Mouse (Mus musculus): ENCODE measurements around the gene Txn1.
A peak's percentile ranks its signal among the peaks of the same experiment; 100 is the strongest.

Gene Txn1

GRCm38 (mm10) chr4:57942892-57943291 lies 13.3 kb downstream of the Txn1 start:
- DNase-seq (ENCODE audit: inconsistent age in 2 of 2, low spot score in 1 of 2) = no peak

GRCm38 (mm10) chr4:57940631-57941030 lies 15.6 kb downstream of the Txn1 start:
- no peak for DNase-seq (ENCODE audit: inconsistent age in 2 of 2, low spot score in 1 of 2)

DNA sequence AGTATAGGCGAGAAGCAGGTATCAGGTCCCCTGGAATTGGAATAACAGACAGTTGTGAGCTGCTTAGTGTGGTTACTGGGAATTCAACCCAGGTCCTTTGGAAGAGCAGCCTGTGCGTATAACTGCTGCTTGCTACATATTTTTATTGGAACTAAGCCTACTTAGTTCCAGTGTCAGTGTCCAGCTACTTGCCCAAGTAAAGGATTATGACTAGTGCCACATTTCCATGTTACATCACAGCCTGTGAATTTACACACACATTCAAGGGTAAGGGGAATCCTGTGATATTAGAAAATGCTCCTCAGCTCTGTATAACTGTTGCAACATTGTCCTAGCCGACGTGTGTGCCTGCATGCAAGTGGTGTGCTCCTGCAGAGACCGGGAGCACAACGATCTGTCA lies 18.9 kb downstream of the Txn1 start:
- DNase-seq (ENCODE audit: inconsistent age in 2 of 2, low spot score in 1 of 2) = peak in 1 of 2 experiments; percentile 20

- DNase-seq (ENCODE audit: inconsistent age in 2 of 2, low spot score in 1 of 2) = no peak
Observed at GRCm38 (mm10) chr4:57934181-57934580, 22.0 kb downstream of the Txn1 start.

GRCm38 (mm10) chr4:57930559-57931170 lies 25.5 kb downstream of the Txn1 start:
- no peak for DNase-seq (ENCODE audit: inconsistent age in 2 of 2, low spot score in 1 of 2)

- peak in 1 of 2 experiments; percentile 71 for DNase-seq (ENCODE audit: inconsistent age in 2 of 2, low spot score in 1 of 2)
Observed at GRCm38 (mm10) chr4:57927464-57928205, 28.6 kb downstream of the Txn1 start.

- DNase-seq (ENCODE audit: inconsistent age in 2 of 2, low spot score in 1 of 2) = no peak
Observed at GRCm38 (mm10) chr4:57924556-57925071, 31.6 kb downstream of the Txn1 start.

- peak; percentile 56 to 71 for DNase-seq (ENCODE audit: inconsistent age in 2 of 2, low spot score in 1 of 2)
Observed at GRCm38 (mm10) chr4:57922171-57922570, 34.0 kb downstream of the Txn1 start.

DNA sequence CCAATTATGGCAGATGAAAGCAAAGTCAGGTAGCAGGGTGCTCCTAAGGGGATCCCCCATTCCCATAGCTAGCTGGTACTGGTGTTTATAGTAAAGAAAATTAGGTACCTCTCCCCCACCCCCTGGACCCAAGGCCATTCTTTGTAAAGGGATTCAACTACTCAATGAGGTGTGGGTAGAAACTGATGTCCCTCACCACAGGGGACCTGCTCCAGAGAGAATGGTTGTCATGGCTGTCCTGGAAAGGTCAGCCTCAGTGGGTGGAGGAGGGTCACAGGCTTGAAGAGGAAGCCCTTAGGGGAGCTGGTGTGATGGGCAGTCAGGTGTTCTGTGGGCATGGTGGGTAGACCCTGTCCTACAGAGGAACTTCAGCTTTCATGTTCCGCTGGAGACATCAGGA lies 35.7 kb downstream of the Txn1 start:
- no peak for DNase-seq (ENCODE audit: inconsistent age in 2 of 2, low spot score in 1 of 2)

DNA sequence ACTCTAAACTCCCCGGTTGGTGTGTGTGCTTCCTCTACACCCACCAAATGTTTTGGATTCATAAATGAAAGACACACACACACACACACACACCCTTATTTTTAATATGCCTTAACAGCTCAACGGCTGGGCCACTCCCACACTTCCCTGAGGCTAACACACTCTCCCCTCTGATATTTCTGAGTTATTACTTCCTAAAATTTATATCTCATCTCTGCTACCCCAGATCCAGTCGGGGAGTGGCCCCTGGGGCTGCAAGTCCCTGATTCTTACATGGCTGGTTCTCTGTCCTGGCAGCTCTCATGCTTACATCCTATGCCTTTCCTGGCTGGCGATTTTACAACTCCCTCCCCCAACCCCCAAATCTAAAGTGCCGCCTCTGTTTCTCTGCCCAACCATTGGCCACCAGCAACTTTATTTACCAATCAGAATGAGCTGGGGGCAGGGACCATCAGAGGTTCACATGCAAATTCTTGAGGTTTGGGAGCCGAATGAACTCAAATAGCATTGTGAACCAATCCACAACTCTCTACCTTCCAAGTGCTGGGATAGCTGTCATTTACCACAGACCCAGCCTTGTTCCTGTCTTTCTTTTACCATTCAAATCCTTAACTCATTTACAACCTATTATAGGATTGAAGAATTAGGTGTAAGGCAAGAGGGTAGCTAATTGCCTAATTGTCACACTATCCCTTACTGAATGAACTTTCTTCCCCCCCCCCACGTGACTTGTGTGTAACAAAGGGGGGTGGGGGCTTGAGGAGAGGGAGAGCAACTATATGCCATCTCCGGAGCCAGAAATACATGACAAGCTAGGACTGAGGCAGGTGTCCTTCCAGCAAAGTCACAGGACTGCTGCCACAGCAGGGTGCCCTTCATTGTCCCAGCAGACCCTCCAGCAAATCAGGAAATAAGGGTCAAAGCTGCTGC lies 36.5 kb downstream of the Txn1 start:
- DNase-seq (ENCODE audit: inconsistent age in 2 of 2, low spot score in 1 of 2) = no peak

- no peak for DNase-seq (ENCODE audit: inconsistent age in 2 of 2, low spot score in 1 of 2)
Observed at GRCm38 (mm10) chr4:57916711-57917110, 39.5 kb downstream of the Txn1 start.

DNA sequence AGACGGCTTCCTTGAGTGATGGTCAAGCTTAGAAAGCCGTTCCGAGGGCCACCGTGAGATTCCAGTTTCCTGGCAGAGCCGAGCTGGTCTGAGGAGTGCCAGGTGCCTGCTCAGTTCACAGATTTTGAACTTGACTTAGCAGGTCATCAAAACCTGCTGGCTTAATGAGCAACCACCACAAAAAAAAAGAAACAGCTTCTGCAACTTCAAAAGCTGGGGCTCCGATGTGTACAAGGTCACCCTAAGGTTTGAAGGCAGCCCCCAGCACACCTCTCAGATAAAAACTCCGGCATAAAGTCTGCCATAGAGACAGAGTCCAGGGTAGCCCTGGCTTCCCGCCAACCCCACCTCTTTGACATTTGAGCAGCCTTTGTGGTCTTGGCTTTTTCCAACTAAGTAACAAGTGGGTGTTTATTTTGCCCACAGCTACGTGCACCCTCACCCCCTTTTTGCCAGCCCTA lies 40.0 kb downstream of the Txn1 start, which contains the start of gene D630039A03Rik:
Gene D630039A03Rik (minus strand): TSS at position 97 of the 461 bp plus-strand sequence.
- DNase-seq (ENCODE audit: inconsistent age in 2 of 2, low spot score in 1 of 2) = peak; percentile 79 to 90

DNA sequence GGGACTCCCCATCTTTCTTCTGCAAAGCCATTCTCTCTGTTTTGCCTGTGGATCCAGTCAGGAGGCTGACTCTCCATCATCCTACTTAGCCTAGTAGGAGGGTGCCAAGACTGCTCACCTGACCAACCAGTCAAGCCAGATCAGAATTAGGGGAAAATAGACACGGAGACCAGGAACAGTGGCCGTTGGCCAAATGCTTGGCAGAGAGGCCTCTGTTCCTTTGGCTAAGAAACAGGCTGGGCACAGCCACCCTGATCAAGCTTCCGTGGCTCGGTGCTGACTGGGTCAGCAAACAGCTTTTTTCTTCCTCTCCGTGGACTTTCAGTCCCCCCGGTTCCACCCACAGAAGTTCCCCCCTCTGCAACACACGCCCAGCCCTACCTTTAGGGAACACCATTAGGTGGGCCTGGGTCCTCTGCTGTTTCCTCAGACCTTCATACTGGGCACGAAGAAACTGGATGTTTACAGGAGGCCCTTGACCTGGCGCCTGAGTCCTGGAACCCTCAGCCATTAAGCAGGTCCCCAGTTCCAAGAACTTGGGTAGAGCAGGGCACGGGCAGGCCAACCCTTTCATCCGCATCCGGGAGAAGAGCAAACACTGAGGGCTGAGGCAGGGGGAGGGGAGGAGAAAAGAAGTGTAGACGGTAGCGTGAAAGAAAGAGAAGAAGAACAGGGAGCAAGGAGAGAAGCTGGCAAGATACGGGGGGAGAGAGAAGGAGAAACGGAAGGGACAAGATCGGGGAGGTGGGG lies 40.8 kb downstream of the Txn1 start:
- peak; percentile 39 to 81 for DNase-seq (ENCODE audit: inconsistent age in 2 of 2, low spot score in 1 of 2)

DNA sequence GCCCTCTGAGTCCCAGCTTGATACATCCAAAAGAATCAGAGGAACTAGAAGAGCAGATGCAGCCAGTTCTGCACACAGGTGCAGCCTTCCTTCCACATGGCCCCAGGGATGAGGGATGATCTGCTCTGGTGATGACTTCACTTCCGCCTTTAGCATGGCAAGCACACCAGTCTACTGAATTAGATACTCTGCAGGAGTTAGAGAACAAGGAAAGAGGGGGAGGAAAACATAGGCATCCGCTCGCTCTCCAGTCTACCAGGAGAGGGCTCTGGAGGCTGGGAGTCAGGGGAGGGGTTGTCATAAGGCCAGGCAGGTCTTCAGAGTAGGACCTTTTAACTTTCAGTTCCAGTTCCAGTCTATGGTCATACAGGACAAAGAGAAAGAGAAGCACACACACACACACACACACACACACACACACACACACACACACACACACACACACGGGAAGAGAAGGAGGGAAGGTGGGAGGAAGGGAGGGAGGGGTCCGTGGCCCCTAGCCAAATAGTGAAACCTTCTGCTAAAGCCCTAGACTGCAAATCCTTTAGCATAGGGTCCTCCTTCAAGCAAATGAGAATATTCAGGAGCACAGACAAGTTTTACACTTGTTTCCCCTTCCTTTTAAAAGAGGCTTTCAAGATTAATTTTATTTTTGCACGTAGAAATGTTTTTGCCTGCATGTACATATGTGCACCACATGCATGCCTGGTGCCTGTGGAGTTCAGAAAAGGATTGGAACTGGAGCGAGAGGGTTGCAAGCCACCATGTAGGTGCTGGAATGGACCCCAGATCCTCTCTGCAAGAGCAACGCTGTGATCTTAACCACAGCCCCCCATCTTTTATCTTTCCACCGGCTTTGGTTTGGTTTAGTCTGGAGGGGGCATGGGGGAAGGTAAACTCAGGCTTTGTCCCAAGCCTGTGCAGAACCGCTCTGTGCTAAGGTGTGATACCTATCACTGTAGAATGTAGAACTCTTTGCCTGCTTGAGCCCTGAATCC lies 41.7 kb downstream of the Txn1 start:
- peak in 1 of 2 experiments; percentile 67 for DNase-seq (ENCODE audit: inconsistent age in 2 of 2, low spot score in 1 of 2)

GRCm38 (mm10) chr4:57913021-57913420 lies 43.2 kb downstream of the Txn1 start:
- no peak for DNase-seq (ENCODE audit: inconsistent age in 2 of 2, low spot score in 1 of 2)

DNA sequence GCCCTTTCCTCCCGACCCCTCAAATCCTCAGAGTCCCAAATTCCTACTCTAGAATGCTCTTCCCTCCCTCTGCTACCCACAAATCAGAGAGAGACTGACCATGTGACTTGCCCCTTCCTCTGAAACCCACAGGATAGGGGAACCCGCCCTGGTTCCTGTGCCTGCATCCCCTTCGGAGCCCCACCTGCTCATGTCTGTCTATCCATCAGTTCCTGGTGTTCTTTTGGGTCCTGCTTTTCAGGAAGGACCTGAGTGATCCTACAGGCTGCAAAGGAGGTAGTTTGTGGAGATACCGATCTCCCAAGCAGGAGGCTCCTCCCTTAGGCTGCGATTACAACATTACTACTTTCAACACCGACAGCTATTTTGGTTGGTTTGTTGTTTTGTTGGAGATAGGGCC lies 47.4 kb downstream of the Txn1 start:
- DNase-seq (ENCODE audit: inconsistent age in 2 of 2, low spot score in 1 of 2) = no peak

GRCm38 (mm10) chr4:57906708-57907107 lies 49.5 kb downstream of the Txn1 start:
- no peak for DNase-seq (ENCODE audit: inconsistent age in 2 of 2, low spot score in 1 of 2)

DNA sequence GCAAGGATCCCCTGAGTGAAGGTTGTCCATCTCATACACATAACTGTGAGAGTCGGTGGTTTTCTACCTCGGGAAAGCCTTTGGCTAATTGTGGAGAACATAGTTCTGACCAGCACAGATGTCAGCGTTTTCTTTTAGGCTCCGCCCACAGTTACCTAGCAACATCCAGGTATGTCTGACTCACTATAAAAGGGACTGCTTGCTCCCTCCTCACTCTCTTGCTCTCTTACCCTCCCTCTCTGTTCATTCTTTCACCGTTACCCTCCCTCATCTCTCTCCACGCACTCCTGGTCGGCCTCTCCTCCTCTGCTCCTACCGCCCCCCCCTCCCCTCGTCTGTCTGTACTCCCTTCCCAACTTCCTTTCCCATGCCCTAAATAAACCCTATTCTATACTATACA lies 51.6 kb downstream of the Txn1 start:
- DNase-seq (ENCODE audit: inconsistent age in 2 of 2, low spot score in 1 of 2) = no peak

GRCm38 (mm10) chr4:57904211-57904610 lies 52.0 kb downstream of the Txn1 start:
- DNase-seq (ENCODE audit: inconsistent age in 2 of 2, low spot score in 1 of 2) = peak; percentile 63 to 91

Measured in adrenal gland, adult (tissue).